10 mouse cellular contexts compared by ENCODE assay signal in genomic region chr9:53218181-53218580, GRCm38 (mm10).
DNase-seq lines count a peak whose midpoint lies in the region.
"Had no signal": no experiment of that assay in that cellular context is flagged by ENCODE, and none has a peak within 500 bp of the region (broad histone marks: within the 10 kb centered on the region; RNA-seq: fewer than 3 reads in every experiment).

No protein-coding gene starts in this region.

- H3K27me3 ChIP-seq in splenic B cell, adult 2 months (ENCODE audit: control insufficient read depth, insufficient read depth, low read length, poor library complexity, severe bottlenecking), result no peaks in the 10 kb centered on the region
- H3K27me3 ChIP-seq: forebrain, embryonic 15.5 days had no signal

- peaks cover 4% of the 10 kb centered on the region; the same call in 1 of the 2 replicates for H3K36me3 ChIP-seq in splenic B cell, adult 2 months (ENCODE audit: control insufficient read depth, insufficient read depth, low read length, poor library complexity, severe bottlenecking)

- peak; percentile 9 for DNase-seq in embryo, embryonic 11 days
- DNase-seq in embryo, embryonic 10.5 days (ENCODE audit: low spot score), result no peak
- DNase-seq in kidney, postnatal 36 days, result peak; percentile 1 to 4
- no peak for DNase-seq in kidney, postnatal 4 days
- DNase-seq in right cerebral cortex, adult 18-20 months, result peak; percentile 40
- no peak for DNase-seq in right cerebral cortex, postnatal 14 days
- DNase-seq in splenic B cell, adult 2 months (ENCODE audit: low read depth, low spot score), result peak; percentile 13
- DNase-seq in MN1 (ENCODE audit: low spot score), result no peak
- DNase-seq: kidney, adult 8-10 months had no signal

Comparison
In these comparisons a context has a peak if more than half of its experiments do, and no peak if none do; other contexts are left out.
1. DNase-seq: peak in embryo, embryonic 11 days (single experiment), kidney, postnatal 36 days (2 of 2), right cerebral cortex, adult 18-20 months (single experiment) and splenic B cell, adult 2 months (single experiment); none in embryo, embryonic 10.5 days (single experiment), kidney, postnatal 4 days (0 of 2), right cerebral cortex, postnatal 14 days (single experiment) and MN1 (single experiment).